Mouse (Mus musculus): ENCODE results near the gene Clnk.

DNA sequence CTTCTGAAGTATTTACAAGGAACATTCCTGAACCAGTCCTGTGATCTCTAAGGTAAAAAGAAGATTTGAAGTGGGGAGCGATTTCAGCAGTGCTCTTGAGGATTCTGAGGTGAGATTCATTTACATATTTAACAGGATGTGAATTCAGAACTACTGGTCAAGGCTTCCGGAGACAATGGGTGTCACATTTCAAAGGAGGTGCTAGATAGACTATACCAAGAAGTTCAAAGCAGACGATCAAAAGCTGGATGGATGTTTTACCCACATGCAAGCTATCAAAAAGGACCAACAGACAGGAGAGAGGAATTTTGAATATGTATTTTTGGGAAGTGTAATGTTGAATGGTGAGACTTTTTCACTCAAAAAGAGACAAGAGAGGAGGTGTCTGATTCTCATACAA is 28.7 kb upstream of the Clnk start:
- TF ChIP-seq CTCF (IDR thresholded peaks at IDR 0.05) (no peak), POLR2A (IDR thresholded peaks at IDR 0.05; ENCODE audit: insufficient read depth, low read depth, low read length) (no peak)

Data from heart, adult 2 months (tissue).